Mouse (Mus musculus): ENCODE data around the gene Pum3. TPM values are rescaled to one million over a fixed set of nuclear protein-coding genes. Genes with fewer than 3 reads are reported as not detected.

Gene Pum3
- total and polyA plus RNA-seq, 3 experiments: 54.4 to 210 (median 83.3) TPM

- peak; percentile 68 for DNase-seq (ENCODE audit: extremely low read depth)
- no peak overlapping the region for H3K9ac ChIP-seq (ENCODE audit: insufficient read depth, low read depth)
- no peaks in the 10 kb centered on the region for H3K4me1 ChIP-seq (ENCODE audit: control insufficient read depth in 1 of 2, insufficient read depth in 2 of 2)
- dilution Hi-C loops (cut with MboI; ENCODE audit: extremely low pct_ligation_motif_present, extremely low pct_unique_long_range_greater_than_20kb, low sequenced_read_pairs): no loop called here
- no peak overlapping the region for H3K27ac ChIP-seq (ENCODE audit: insufficient read depth, low read depth)
- no peak overlapping the region for H3K4me3 ChIP-seq (replicated peaks in 1 of 3; ENCODE audit: low read depth in 2 of 3, low read length in 2 of 3, poor library complexity in 1 of 3)
- TF ChIP-seq SMC3 (IDR thresholded peaks at IDR 0.05; ENCODE audit: low read depth, low read length): peak; percentile 76
- peak; percentile 68 for TF ChIP-seq RAD21 (IDR thresholded peaks at IDR 0.05; ENCODE audit: low read depth, low read length)
- no peak for TF ChIP-seq ZMIZ1 (IDR thresholded peaks at IDR 0.05; ENCODE audit: low read depth, low read length)
- TF ChIP-seq TBP (conservative IDR thresholded peaks at IDR 0.05; ENCODE audit: low read depth, low read length): no peak
- no peak for TF ChIP-seq UBTF (IDR thresholded peaks at IDR 0.05; ENCODE audit: low read depth, low read length)
- peak; percentile 66 to 79; a peak in 3 of 4 replicates for TF ChIP-seq CTCF (conservative IDR thresholded peaks at IDR 0.05 in 1 of 2, IDR thresholded peaks at IDR 0.05 in 1 of 2; ENCODE audit: low read depth in 2 of 2, low read length in 2 of 2)
- no peak for TF ChIP-seq ZNF384 (IDR thresholded peaks at IDR 0.05; ENCODE audit: low read depth, low read length)
- in situ Hi-C loops (cut with MboI; ENCODE audit: low pct_ligation_motif_present, low pct_unique_long_range_greater_than_20kb, low sequenced_read_pairs): loop anchor here (25.0 kb wide), 1 partner anchor 237 kb away; no protein-coding TSS in a partner anchor
- no peak overlapping the region for H3K4me2 ChIP-seq (ENCODE audit: insufficient read depth, low read depth, poor library complexity, severe bottlenecking)
- H3K79me2 ChIP-seq (replicated peaks; ENCODE audit: control insufficient read depth, extremely low read depth, insufficient read depth, poor library complexity, severe bottlenecking): no peaks in the 10 kb centered on the region
- no peaks in the 10 kb centered on the region for H3K27me3 ChIP-seq (replicated peaks)
- no peaks in the 10 kb centered on the region for H3K36me3 ChIP-seq (replicated peaks in 1 of 2; ENCODE audit: control insufficient read depth in 1 of 2, insufficient read depth in 1 of 2, low read length in 1 of 2)
- H3K9me3 ChIP-seq (replicated peaks; ENCODE audit: low read length): no peaks in the 10 kb centered on the region
Measured at GRCm38 (mm10) chr19:27450458-27450857, 20.8 kb upstream of the Pum3 start.

DNA sequence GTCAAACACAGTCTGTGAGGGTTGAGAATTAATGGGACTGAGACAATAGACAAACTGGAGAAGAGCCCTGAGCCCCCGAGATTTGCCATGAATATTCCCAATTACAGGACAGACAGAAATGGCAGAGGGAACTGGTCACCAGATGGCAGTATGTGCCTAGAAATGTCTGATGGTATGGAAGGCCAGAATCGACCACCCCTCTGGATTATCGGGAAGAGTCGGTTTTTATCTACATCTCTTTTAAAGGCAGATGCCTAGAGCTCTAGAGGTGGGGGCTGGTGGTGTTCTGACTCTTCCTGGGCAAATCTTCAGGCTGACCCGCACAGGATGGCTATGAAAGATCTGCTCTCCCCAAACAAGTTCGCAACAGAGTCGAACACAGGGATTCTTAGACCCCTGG lies 17.9 kb upstream of the Pum3 start:
- no peaks in the 10 kb centered on the region for H3K9me3 ChIP-seq (replicated peaks; ENCODE audit: low read length)
- H3K4me1 ChIP-seq (ENCODE audit: control insufficient read depth in 1 of 2, insufficient read depth in 2 of 2): no peaks in the 10 kb centered on the region
- in situ Hi-C loops (cut with MboI; ENCODE audit: low pct_ligation_motif_present, low pct_unique_long_range_greater_than_20kb, low sequenced_read_pairs) (no loop called here), dilution Hi-C loops (cut with MboI; ENCODE audit: extremely low pct_ligation_motif_present, extremely low pct_unique_long_range_greater_than_20kb, low sequenced_read_pairs) (no loop called here)
- H3K79me2 ChIP-seq (replicated peaks; ENCODE audit: control insufficient read depth, extremely low read depth, insufficient read depth, poor library complexity, severe bottlenecking): no peaks in the 10 kb centered on the region
- H3K36me3 ChIP-seq (replicated peaks in 1 of 2; ENCODE audit: control insufficient read depth in 1 of 2, insufficient read depth in 1 of 2, low read length in 1 of 2): no peaks in the 10 kb centered on the region
- no peak for DNase-seq (ENCODE audit: extremely low read depth)
- H3K4me3 ChIP-seq (replicated peaks in 1 of 3; ENCODE audit: low read depth in 2 of 3, low read length in 2 of 3, poor library complexity in 1 of 3): no peak overlapping the region
- peak; percentile 2 to 57; a peak in 2 of 4 replicates for TF ChIP-seq CTCF (conservative IDR thresholded peaks at IDR 0.05 in 1 of 2, IDR thresholded peaks at IDR 0.05 in 1 of 2; ENCODE audit: low read depth in 2 of 2, low read length in 2 of 2)
- no peak for TF ChIP-seq HCFC1 (IDR thresholded peaks at IDR 0.05; ENCODE audit: low read depth, low read length)
- peak; percentile 13; the same call in 1 of the 2 replicates for TF ChIP-seq SMC3 (IDR thresholded peaks at IDR 0.05; ENCODE audit: low read depth, low read length)
- TF ChIP-seq RAD21 (IDR thresholded peaks at IDR 0.05; ENCODE audit: low read depth, low read length): peak; percentile 57
- H3K9ac ChIP-seq (ENCODE audit: insufficient read depth, low read depth): no peak overlapping the region
- H3K27ac ChIP-seq (ENCODE audit: insufficient read depth, low read depth): no peak overlapping the region
- H3K27me3 ChIP-seq (replicated peaks): no peaks in the 10 kb centered on the region
- H3K4me2 ChIP-seq (ENCODE audit: insufficient read depth, low read depth, poor library complexity, severe bottlenecking): no peak overlapping the region

DNA sequence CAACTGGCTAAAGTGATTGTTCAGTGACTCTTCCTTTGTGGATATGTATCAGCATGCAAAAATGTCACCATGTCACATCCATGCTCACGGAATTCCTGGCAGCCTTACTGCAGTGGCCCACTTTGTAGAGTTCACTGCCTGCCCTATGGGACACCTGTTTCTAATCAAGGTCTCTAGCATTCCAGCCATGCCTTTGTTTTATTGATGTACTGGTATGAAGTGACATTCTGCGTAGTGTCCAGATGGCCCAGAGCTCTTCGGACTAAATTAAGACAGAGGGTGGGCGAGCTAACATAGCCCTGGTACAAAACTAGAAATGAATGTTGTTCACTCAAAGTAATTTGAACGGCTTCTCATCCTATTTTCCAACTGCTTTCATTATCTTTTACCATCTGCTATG lies 11.5 kb upstream of the Pum3 start:
- dilution Hi-C loops (cut with MboI; ENCODE audit: extremely low pct_ligation_motif_present, extremely low pct_unique_long_range_greater_than_20kb, low sequenced_read_pairs): no loop called here
- Histone ChIP-seq H3K9ac (ENCODE audit: insufficient read depth, low read depth) (no peak overlapping the region), H3K4me3 (replicated peaks in 1 of 3; ENCODE audit: low read depth in 2 of 3, low read length in 2 of 3, poor library complexity in 1 of 3) (no peak overlapping the region), H3K9me3 (replicated peaks; ENCODE audit: low read length) (no peaks in the 10 kb centered on the region), H3K4me2 (ENCODE audit: insufficient read depth, low read depth, poor library complexity, severe bottlenecking) (no peak overlapping the region), H3K79me2 (replicated peaks; ENCODE audit: control insufficient read depth, extremely low read depth, insufficient read depth, poor library complexity, severe bottlenecking) (no peaks in the 10 kb centered on the region), H3K4me1 (ENCODE audit: control insufficient read depth in 1 of 2, insufficient read depth in 2 of 2) (peaks cover 0 to 3% of the 10 kb centered on the region in 2 experiments; a peak in 1 of 4 replicates), H3K36me3 (replicated peaks in 1 of 2; ENCODE audit: control insufficient read depth in 1 of 2, insufficient read depth in 1 of 2, low read length in 1 of 2) (no peaks in the 10 kb centered on the region), H3K27me3 (replicated peaks) (no peaks in the 10 kb centered on the region), H3K27ac (ENCODE audit: insufficient read depth, low read depth) (no peak overlapping the region)
- in situ Hi-C loops (cut with MboI; ENCODE audit: low pct_ligation_motif_present, low pct_unique_long_range_greater_than_20kb, low sequenced_read_pairs): no loop called here
- no peak for DNase-seq (ENCODE audit: extremely low read depth)
- no peak for TF ChIP-seq BHLHE40 (IDR thresholded peaks at IDR 0.05; ENCODE audit: low read depth, low read length)
- no peak for TF ChIP-seq CHD1 (IDR thresholded peaks at IDR 0.05; ENCODE audit: low read depth, low read length)
- TF ChIP-seq ZMIZ1 (IDR thresholded peaks at IDR 0.05; ENCODE audit: low read depth, low read length): no peak
- no peak for TF ChIP-seq ETS1 (conservative IDR thresholded peaks at IDR 0.05; ENCODE audit: low read depth, low read length)
- no peak for TF ChIP-seq USF1 (IDR thresholded peaks at IDR 0.05; ENCODE audit: low read depth, low read length)
- no peak for TF ChIP-seq CHD2 (IDR thresholded peaks at IDR 0.05; ENCODE audit: low read length)
- TF ChIP-seq POLR2A (IDR thresholded peaks at IDR 0.05; ENCODE audit: low read depth, low read length): no peak
- no peak for TF ChIP-seq ZC3H11A (IDR thresholded peaks at IDR 0.05; ENCODE audit: low read depth, low read length)
- TF ChIP-seq MXI1 (IDR thresholded peaks at IDR 0.05; ENCODE audit: low read depth, low read length): no peak
- TF ChIP-seq PAX5 (IDR thresholded peaks at IDR 0.05; ENCODE audit: low read length): no peak
- no peak for TF ChIP-seq HCFC1 (IDR thresholded peaks at IDR 0.05; ENCODE audit: low read depth, low read length)
- TF ChIP-seq MAFK (IDR thresholded peaks at IDR 0.05; ENCODE audit: insufficient replicate concordance, low read length): no peak
- TF ChIP-seq RCOR1 (conservative IDR thresholded peaks at IDR 0.05; ENCODE audit: low read depth, low read length): no peak
- no peak for TF ChIP-seq POLR2AphosphoS2 (IDR thresholded peaks at IDR 0.05; ENCODE audit: low read depth, low read length)
- TF ChIP-seq UBTF (IDR thresholded peaks at IDR 0.05; ENCODE audit: low read depth, low read length): no peak
- TF ChIP-seq SIN3A (IDR thresholded peaks at IDR 0.05; ENCODE audit: low read length): no peak
- no peak for TF ChIP-seq MAZ (IDR thresholded peaks at IDR 0.05; ENCODE audit: low read depth, low read length)
- no peak for TF ChIP-seq KAT2A (IDR thresholded peaks at IDR 0.05; ENCODE audit: insufficient replicate concordance, low read length)
- TF ChIP-seq CTCF (conservative IDR thresholded peaks at IDR 0.05 in 1 of 2, IDR thresholded peaks at IDR 0.05 in 1 of 2; ENCODE audit: low read depth in 2 of 2, low read length in 2 of 2): no peak

Data from CH12.LX (cell line).